Mouse (Mus musculus) sigmoid colon, adult 10 weeks (tissue): Measurements from ENCODE around the gene Asf1a. TPM values are rescaled to one million over a fixed set of nuclear protein-coding genes. Genes with fewer than 3 reads are reported as not detected.

Experiments used
- polyA plus RNA-seq: library from polyadenylated mRNA; stranded (reverse); fragments of 350-450 nt; fragmentation: Illumina TruSeq; extraction: RNeasy Lipid Tissue Mini Kit (QIAGEN cat#74804); gene quantifications from one replicate; pipeline ENCODE4 v1.2.3, GENCODE M21; 2014; ENCODE audit warnings: low read depth, low replicate concordance

Asf1a gene
- 82.5 TPM for polyA plus RNA-seq

DNA sequence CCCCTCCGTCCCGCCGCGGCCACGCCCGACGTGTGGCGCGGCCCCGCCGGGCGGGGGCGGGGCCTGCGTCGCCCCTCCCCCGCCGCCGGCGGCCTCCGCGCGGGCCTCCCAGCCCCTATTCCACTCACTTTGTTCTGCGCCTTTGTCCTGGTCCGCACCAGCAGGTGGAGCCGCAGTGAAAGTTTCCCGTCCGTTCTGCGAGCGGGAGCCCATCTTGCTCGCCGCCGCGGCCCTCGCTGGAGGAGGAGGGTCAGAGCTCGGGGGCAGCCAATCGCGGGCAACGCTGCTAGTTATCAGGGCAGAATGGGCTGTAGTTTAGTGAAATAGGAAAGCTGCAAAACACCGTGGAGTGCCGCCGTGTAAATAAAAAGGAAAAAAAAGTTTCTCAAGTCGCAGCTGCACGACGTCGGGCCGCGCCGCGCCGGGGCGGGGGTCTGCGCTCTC, at the start of gene Asf1a:
Asf1a (plus strand) TSS at position 81 of the 444 bp plus-strand sequence.

DNA sequence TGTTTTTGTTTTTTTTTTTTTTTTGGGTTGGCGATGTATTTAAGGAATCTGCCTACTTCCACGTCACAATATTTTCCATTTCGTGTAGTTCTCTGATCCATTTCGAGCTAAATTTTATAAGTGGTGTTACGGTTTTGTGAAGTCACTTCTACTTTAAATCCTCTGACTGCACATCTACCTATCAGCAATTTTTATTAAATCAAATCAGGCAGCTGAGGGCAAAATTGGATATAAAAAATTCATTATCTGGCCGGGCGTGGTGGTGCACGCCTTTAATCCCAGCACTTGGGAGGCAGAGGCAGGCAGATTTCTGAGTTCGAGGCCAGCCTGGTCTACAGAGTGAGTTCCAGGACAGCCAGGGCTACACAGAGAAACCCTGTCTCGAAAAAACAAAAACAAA, 33.8 kb downstream of the Asf1a start, which contains the start of gene Mcm9:
Mcm9 (minus strand) TSS at position 101 of the 400 bp plus-strand sequence.

Other genes with a start within 250 kb of the Asf1a start
- 9.3 TPM for gene Cep85l, start 216.8 kb upstream of the Asf1a start, polyA plus RNA-seq
- gene Mcm9, start 33.7 kb downstream of the Asf1a start, polyA plus RNA-seq, result 13.4 TPM
- gene Fam184a, start 154.4 kb downstream of the Asf1a start, polyA plus RNA-seq, result 2.8 TPM